Mouse (Mus musculus) lung, embryonic 16.5 days (tissue): ENCODE measurements at regions not wholly inside any gene's neighbourhood (a gene's known extent, or its start where the extent isn't known, plus 50 kb on each side); places are given as distances from the start of the nearest gene placed in this dataset.
"Not testable (repeated sequence)": the region's sequence is repeated elsewhere in the genome, so short reads cannot be mapped to it uniquely, and the experiment has no call there.

Experiments
- ATAC-seq: fragments of 200-750 bp; cut with Nextera tagmentation; 2 replicates; pipeline ENCODE4 v1.8.0; 2017; ENCODE audit warnings: low read depth, mild to moderate bottlenecking, moderate library complexity
- H3K27ac ChIP-seq: fragments of 300-500 bp; sonication (generic); 2 replicates; pipeline ENCODE4 v1.5.1; 2014; ENCODE audit warnings: mild to moderate bottlenecking, control low read depth, low read length
- H3K27me3 ChIP-seq: fragments of 300-500 bp; sonication (generic); 2 replicates; pipeline ENCODE4 v1.6.1; 2014; ENCODE audit warnings: low read depth, low read length, mixed read lengths; ENCODE audit not compliant: control insufficient read depth, insufficient read depth
- H3K36me3 ChIP-seq: fragments of 300-500 bp; sonication (generic); 2 replicates; pipeline ENCODE4 v1.6.1; 2014; ENCODE audit warnings: low read length; ENCODE audit not compliant: control insufficient read depth, insufficient read depth
- H3K4me1 ChIP-seq: fragments of 300-500 bp; sonication (generic); replicated peaks from 2 replicates; pipeline ENCODE4 v1.6.1; 2014; ENCODE audit warnings: low read length, mixed read lengths; ENCODE audit not compliant: control insufficient read depth, insufficient read depth
- H3K4me2 ChIP-seq: fragments of 300-500 bp; sonication (generic); 2 replicates; pipeline ENCODE4 v1.6.1; 2014; ENCODE audit warnings: low read depth, low read length, control low read depth
- H3K4me3 ChIP-seq: fragments of 300-500 bp; sonication (generic); 2 replicates; pipeline ENCODE4 v1.5.1; 2014; ENCODE audit warnings: mild to moderate bottlenecking, low read length, control low read depth
- H3K9ac ChIP-seq: fragments of 300-500 bp; sonication (generic); 2 replicates; pipeline ENCODE4 v1.6.1; 2014; ENCODE audit warnings: low read length, control low read depth
- H3K9me3 ChIP-seq: fragments of 300-500 bp; sonication (generic); 2 replicates; pipeline ENCODE4 v1.6.1; 2016; ENCODE audit warnings: low read length; ENCODE audit not compliant: control insufficient read depth
- WGBS: fragments of 180-500 bp; shearing (Covaris S2); extraction: QIAGEN DNeasy Blood & Tissue Kit; methylation state at CpG from one replicate; pipeline ENCODE4 v1.1.7; 2014; 5-methylcytosine and 5-hydroxymethylcytosine counted together

GRCm38 (mm10) chr3:118194754-118195153, 326.0 kb upstream of the Snx7 start:
- ATAC-seq = no peak
- Histone ChIP-seq H3K27ac (no peak overlapping the region), H3K9me3 (no peaks in the 10 kb centered on the region), H3K4me3 (no peak overlapping the region), H3K4me2 (no peak overlapping the region), H3K9ac (no peak overlapping the region), H3K36me3 (no peaks in the 10 kb centered on the region), H3K4me1 (no peaks in the 10 kb centered on the region), H3K27me3 (no peaks in the 10 kb centered on the region)
- 59% methylated on average over 1 of the region's 1 CpGs for WGBS

DNA sequence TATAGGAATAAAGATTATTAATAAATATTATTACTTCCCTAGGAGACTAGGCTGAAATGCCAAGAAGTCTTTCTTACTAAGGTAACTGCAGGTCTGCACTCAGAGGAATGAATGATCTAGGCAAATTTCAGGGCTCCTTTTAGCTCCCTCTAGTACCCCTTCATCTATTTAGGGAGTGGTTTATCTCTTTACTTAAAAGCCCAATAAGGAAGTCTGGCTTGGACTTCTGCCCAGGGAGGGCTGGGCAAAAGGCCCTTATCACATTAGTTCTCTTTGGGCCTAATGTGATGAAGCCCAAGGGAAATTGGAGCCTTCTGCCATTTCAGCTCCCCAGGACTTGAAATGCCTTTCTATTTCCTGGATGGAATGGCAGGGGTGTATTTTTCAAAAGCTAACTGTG, 320.6 kb upstream of the Snx7 start:
- peak; percentile 78 for ATAC-seq
- H3K36me3 ChIP-seq = no peaks in the 10 kb centered on the region
- H3K4me3 ChIP-seq = no peak overlapping the region
- H3K27me3 ChIP-seq = no peaks in the 10 kb centered on the region
- H3K9me3 ChIP-seq = no peaks in the 10 kb centered on the region
- H3K27ac ChIP-seq = no peak overlapping the region
- H3K4me2 ChIP-seq = no peak overlapping the region
- H3K9ac ChIP-seq = no peak overlapping the region
- H3K4me1 ChIP-seq = no peaks in the 10 kb centered on the region

GRCm38 (mm10) chr3:118177446-118177845, 308.7 kb upstream of the Snx7 start:
- Histone ChIP-seq H3K4me1 (no peaks in the 10 kb centered on the region), H3K9ac (no peak overlapping the region), H3K4me2 (no peak overlapping the region), H3K36me3 (no peaks in the 10 kb centered on the region), H3K27me3 (no peaks in the 10 kb centered on the region), H3K4me3 (no peak overlapping the region), H3K27ac (no peak overlapping the region), H3K9me3 (no peaks in the 10 kb centered on the region)
- WGBS = 71% methylated on average over 2 of the region's 2 CpGs
- ATAC-seq = no peak

DNA sequence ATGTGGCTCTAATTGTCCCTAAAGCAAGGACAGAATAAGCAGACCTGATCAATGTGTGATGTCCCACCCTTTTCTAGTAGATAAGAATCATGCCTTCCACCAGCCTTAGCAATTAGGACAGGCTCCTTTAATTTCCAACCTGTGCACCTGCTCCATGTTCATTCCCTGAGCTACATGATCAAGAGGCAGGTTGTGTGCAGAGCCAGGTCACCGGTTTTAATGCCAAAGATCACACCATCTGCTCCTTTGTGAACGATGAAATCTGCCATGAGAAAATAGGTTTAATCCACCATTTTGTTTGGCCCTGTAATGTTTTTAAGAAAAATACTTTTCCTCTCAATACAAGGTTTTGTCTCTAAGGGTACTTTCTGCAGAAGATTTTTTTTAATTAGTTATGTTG, 294.2 kb upstream of the Snx7 start:
- no peak for ATAC-seq
- H3K4me2 ChIP-seq = no peak overlapping the region
- H3K4me3 ChIP-seq = no peak overlapping the region
- no peaks in the 10 kb centered on the region for H3K27me3 ChIP-seq
- no peaks in the 10 kb centered on the region for H3K4me1 ChIP-seq
- no peaks in the 10 kb centered on the region for H3K36me3 ChIP-seq
- no peak overlapping the region for H3K9ac ChIP-seq
- no peaks in the 10 kb centered on the region for H3K9me3 ChIP-seq
- H3K27ac ChIP-seq = no peak overlapping the region
- 86% methylated on average over 2 of the region's 2 CpGs for WGBS

DNA sequence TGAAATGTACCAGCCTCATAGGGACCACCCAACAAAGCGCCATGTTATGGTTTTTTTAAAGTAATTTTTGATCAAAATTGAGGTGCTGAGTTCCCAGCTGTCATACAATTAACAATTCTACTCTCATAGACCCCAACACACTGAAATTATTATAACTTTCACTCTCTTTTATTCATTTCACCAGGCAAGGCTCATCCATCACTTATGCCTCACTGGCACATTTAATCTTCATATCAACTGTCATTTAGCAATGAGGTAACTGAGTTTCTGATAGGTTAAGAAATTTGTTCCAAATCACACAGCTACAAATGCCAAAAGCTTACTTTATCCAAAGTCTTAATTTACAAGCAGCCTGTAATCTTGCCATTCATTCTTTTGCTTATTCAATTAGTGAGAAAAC, 276.1 kb upstream of the Snx7 start:
- Histone ChIP-seq H3K27me3 (no peaks in the 10 kb centered on the region), H3K4me1 (no peaks in the 10 kb centered on the region)

DNA sequence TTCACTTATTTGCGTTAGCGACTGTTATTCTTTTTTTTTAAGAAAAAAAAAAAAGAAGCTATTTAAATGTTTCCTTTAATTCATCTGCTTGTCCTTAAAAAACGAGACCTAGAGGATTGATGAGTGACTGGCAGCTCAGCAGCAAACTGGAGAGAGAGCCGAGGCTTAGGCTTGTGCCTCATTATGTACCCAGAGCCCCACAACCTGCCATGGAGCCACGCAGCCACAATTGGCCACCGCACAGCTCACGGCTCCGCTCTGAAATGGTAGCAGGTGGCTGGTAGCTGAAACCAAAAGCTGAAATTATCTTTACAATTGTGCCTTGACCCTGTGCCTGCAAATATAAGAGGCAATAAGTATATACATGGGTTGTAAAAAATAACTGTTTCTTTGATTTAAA, 273.0 kb upstream of the Snx7 start:
- H3K9me3 ChIP-seq = no peaks in the 10 kb centered on the region
- no peak overlapping the region for H3K4me3 ChIP-seq
- WGBS = 60% methylated on average over 8 of the region's 8 CpGs
- no peak for ATAC-seq
- H3K36me3 ChIP-seq = no peaks in the 10 kb centered on the region
- no peak overlapping the region for H3K9ac ChIP-seq
- no peaks in the 10 kb centered on the region for H3K4me1 ChIP-seq
- no peak overlapping the region for H3K27ac ChIP-seq
- peak overlapping the region; percentile 24 for H3K4me2 ChIP-seq
- no peaks in the 10 kb centered on the region for H3K27me3 ChIP-seq

More for the DNA sequence above, 276.1 kb upstream of the Snx7 start:
- no peak overlapping the region for H3K4me3 ChIP-seq
- H3K4me2 ChIP-seq = no peak overlapping the region
- no peaks in the 10 kb centered on the region for H3K9me3 ChIP-seq
- no peaks in the 10 kb centered on the region for H3K36me3 ChIP-seq
- WGBS = 77% methylated on average over 1 of the region's 1 CpGs
- no peak for ATAC-seq
- no peak overlapping the region for H3K27ac ChIP-seq
- H3K9ac ChIP-seq = no peak overlapping the region

- Histone ChIP-seq H3K27me3 (no peaks in the 10 kb centered on the region), H3K4me2 (no peak overlapping the region), H3K9ac (no peak overlapping the region), H3K27ac (no peak overlapping the region), H3K4me3 (no peak overlapping the region), H3K9me3 (no peaks in the 10 kb centered on the region), H3K36me3 (no peaks in the 10 kb centered on the region), H3K4me1 (no peaks in the 10 kb centered on the region)
- WGBS = 75% methylated on average over 2 of the region's 2 CpGs
- ATAC-seq = no peak
These were observed 271.4 kb upstream of the Snx7 start for GRCm38 (mm10) chr3:118140108-118140507.

- not testable (repeated sequence) for H3K27me3 ChIP-seq, H3K36me3 ChIP-seq, H3K4me2 ChIP-seq, ATAC-seq, H3K9me3 ChIP-seq, H3K9ac ChIP-seq, H3K4me3 ChIP-seq, H3K27ac ChIP-seq, H3K4me1 ChIP-seq
- WGBS = 82% methylated on average over 1 of the region's 1 CpGs
These were observed 259.6 kb upstream of the Snx7 start for GRCm38 (mm10) chr3:118128349-118128748.

- WGBS = 55% methylated on average over 4 of the region's 4 CpGs
- Histone ChIP-seq H3K27ac (no peak overlapping the region), H3K4me2 (no peak overlapping the region), H3K4me3 (no peak overlapping the region), H3K9ac (no peak overlapping the region), H3K27me3 (no peaks in the 10 kb centered on the region), H3K9me3 (no peaks in the 10 kb centered on the region), H3K36me3 (no peaks in the 10 kb centered on the region), H3K4me1 (no peaks in the 10 kb centered on the region)
- ATAC-seq = no peak
These were observed 233.9 kb upstream of the Snx7 start for GRCm38 (mm10) chr3:118102635-118103034.

GRCm38 (mm10) chr3:118084508-118084907, 215.8 kb upstream of the Snx7 start:
- H3K36me3 ChIP-seq = no peaks in the 10 kb centered on the region
- no peaks in the 10 kb centered on the region for H3K27me3 ChIP-seq
- ATAC-seq = no peak
- no peak overlapping the region for H3K9ac ChIP-seq
- H3K4me2 ChIP-seq = no peak overlapping the region
- H3K9me3 ChIP-seq = no peaks in the 10 kb centered on the region
- 73% methylated on average over 3 of the region's 3 CpGs for WGBS
- H3K4me1 ChIP-seq = no peaks in the 10 kb centered on the region
- H3K27ac ChIP-seq = no peak overlapping the region
- no peak overlapping the region for H3K4me3 ChIP-seq
